Mouse (Mus musculus): Measurements from ENCODE around the gene Vmn2r57. TPM values are rescaled to one million over a fixed set of nuclear protein-coding genes. Genes with fewer than 3 reads are reported as not detected.
"Not testable (repeated sequence)": the region's sequence is repeated elsewhere in the genome, so short reads cannot be mapped to it uniquely, and the experiment has no call there.

Gene Vmn2r57
- polyA plus RNA-seq (2015; fragmentation: Nextera tagmentation; extraction: Ambion mirVana) = 0.16 and 0.23 TPM in 2 replicates

GRCm38 (mm10) chr7:41448596-41448995 lies at the start of gene Vmn2r57:
Vmn2r57 (minus strand) TSS chr7:41448696.
- H3K27me3 ChIP-seq; H3K4me2 ChIP-seq; H3K4me1 ChIP-seq; ATAC-seq; H3K4me3 ChIP-seq; H3K9me3 ChIP-seq (replicated peaks); H3K36me3 ChIP-seq (ENCODE audit: poor library complexity, severe bottlenecking); H3K9ac ChIP-seq; H3K27ac ChIP-seq: not testable (repeated sequence)
- 73% methylated on average over 1 of the region's 1 CpGs for WGBS

DNA sequence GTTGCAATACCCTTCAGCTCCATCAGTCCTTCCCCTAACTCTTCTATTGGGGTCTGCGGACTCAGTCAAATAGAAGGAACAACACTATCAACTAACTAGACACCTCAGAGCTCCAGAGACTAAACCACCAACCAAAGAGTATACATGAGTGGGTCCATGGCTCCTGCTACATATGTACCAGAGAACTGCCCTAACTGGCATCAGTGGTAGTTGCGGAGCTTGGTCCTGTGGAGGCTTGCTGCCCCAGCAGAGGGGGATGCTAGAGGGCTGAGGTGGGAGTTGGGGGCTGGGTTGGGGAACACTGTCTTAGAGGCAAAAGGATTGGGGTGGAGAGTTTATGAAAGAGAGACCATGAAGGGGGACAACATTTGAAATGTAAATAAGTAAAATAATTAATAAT lies 49.4 kb upstream of the Vmn2r57 start:
- no peaks in the 10 kb centered on the region for H3K4me1 ChIP-seq
- no peak overlapping the region for H3K27ac ChIP-seq
- no peaks in the 10 kb centered on the region for H3K27me3 ChIP-seq
- H3K9ac ChIP-seq = no peak overlapping the region
- no peak overlapping the region for H3K4me3 ChIP-seq
- ATAC-seq = no peak
- WGBS = 97% methylated on average over 2 of the region's 2 CpGs
- peaks cover 10% of the 10 kb centered on the region for H3K36me3 ChIP-seq (ENCODE audit: poor library complexity, severe bottlenecking)
- H3K9me3 ChIP-seq (replicated peaks) = peaks cover 16% of the 10 kb centered on the region
- H3K4me2 ChIP-seq = no peak overlapping the region

DNA sequence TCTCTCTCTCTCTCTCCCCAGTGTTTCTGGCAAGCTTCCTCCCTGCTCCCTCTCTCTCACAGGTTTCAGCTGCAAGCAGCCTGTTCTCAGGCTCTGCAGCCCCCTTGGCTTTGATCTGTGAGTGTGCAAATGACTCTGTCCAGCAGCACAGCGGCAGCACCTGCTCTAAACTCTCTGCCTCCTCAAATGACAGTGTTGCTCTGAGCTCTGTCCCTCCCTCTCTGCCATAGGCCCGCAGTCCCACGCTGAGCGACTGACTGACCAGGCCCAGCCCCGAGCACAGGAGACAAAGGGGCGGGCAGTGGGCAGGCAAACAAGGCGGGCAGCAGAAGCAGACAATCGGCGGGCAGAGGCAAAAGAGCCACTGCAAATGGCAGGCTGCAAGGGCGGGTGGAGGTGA lies 3.4 kb upstream of the Vmn2r57 start:
- no peak overlapping the region for H3K4me2 ChIP-seq
- peaks cover 12% of the 10 kb centered on the region for H3K9me3 ChIP-seq (replicated peaks)
- H3K4me1 ChIP-seq = no peaks in the 10 kb centered on the region
- no peak overlapping the region for H3K27ac ChIP-seq
- H3K4me3 ChIP-seq = no peak overlapping the region
- no peak for ATAC-seq
- H3K9ac ChIP-seq = no peak overlapping the region
- no peaks in the 10 kb centered on the region for H3K27me3 ChIP-seq
- H3K36me3 ChIP-seq (ENCODE audit: poor library complexity, severe bottlenecking) = no peaks in the 10 kb centered on the region
- 10% methylated on average over 10 of the region's 10 CpGs for WGBS

DNA sequence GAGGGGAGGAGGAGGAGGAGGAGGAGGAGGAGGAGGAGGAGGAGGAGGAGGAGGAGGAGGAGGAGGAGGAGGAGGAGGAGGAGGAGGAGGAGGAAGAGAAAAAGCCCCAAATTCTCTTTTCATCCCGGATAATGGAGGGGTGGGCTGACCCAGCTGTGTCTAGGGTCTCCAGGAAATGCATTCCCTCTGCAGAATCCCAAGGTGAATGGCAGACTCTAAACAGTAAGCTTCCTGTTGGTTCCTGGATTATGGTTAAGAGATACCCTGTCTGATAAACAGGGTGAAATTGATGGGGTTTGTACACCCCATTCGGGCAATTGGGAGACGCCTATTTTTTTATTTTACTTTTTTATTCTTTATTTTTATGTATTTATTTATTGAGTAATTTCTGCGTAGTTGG lies 54.4 kb downstream of the Vmn2r57 start:
- H3K9me3 ChIP-seq (replicated peaks) = no peaks in the 10 kb centered on the region
- 74% methylated on average over 4 of the region's 4 CpGs for WGBS
- no peaks in the 10 kb centered on the region for H3K27me3 ChIP-seq
- H3K36me3 ChIP-seq (ENCODE audit: poor library complexity, severe bottlenecking) = no peaks in the 10 kb centered on the region
- ATAC-seq = no peak
- no peak overlapping the region for H3K4me3 ChIP-seq
- H3K9ac ChIP-seq = no peak overlapping the region
- no peak overlapping the region for H3K27ac ChIP-seq
- no peaks in the 10 kb centered on the region for H3K4me1 ChIP-seq
- H3K4me2 ChIP-seq = peak overlapping the region; percentile 22; the same call in 1 of the 2 replicates

DNA sequence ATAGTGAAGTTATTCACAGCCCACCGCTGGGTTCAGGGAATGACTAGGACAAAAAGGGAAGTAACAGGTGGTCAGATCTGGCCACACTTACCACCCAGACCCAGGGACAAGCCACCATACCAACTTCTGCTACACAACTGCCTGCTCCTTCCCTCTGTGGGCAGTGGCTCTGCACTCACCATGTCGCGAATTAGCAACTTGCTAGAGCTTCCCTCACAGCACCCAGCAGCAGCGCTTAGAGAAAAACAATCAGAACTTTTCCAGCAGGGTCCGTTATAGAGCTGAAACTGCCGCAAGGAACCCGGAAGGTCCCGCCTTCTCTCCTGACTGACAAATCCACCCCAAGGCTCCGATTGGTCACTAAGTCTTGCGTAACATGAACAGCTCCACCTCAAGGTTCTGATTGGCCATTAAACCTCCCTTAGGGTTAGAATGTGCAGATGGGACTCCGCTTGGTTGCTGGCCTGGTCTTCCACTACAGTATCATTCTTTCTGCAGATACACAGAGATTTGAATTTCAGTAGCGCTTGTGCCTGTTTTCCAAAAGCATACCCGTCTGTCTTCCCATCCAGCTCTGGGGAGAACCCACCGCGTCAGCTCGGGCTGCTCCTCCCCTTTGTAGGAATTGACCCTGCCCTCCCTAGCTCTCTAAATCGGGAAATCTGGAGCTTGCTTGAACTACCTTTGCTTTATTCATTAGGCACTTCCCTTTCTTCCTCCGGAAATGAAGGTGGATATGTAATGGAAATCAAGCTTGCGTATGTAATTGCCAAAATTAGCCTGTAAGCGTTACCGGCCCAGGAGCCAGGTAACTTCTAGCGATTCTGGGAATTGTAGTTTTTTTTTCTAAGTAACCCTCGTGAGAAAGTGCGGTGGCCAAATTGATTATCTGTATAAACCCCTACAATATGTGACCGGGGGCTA lies 55.2 kb downstream of the Vmn2r57 start, which contains the start of gene AI987944:
AI987944 (minus strand) TSS at position 332 of the 924 bp plus-strand sequence.
- Histone ChIP-seq H3K9ac (peak within 1 kb of the TSS; percentile 52), H3K4me1 (no peaks in the 10 kb centered on the region), H3K4me3 (peak within 1 kb of the TSS; percentile 53), H3K27me3 (no peaks in the 10 kb centered on the region), H3K9me3 (replicated peaks) (no peaks in the 10 kb centered on the region), H3K36me3 (ENCODE audit: poor library complexity, severe bottlenecking) (no peaks in the 10 kb centered on the region), H3K27ac (peak within 1 kb of the TSS; percentile 73), H3K4me2 (peak within 1 kb of the TSS; percentile 62)
- peak; percentile 99 for ATAC-seq
- WGBS = under 1% methylated on average over 25 of the region's 25 CpGs

Other genes starting within 250 kb of the Vmn2r57 start
- 8.8 and 10.0 TPM in 2 replicates for gene AI987944, start 55.3 kb downstream of the Vmn2r57 start, polyA plus RNA-seq (2015; fragmentation: Nextera tagmentation; extraction: Ambion mirVana)
- gene Gm20449, start 50.7 kb upstream of the Vmn2r57 start, polyA plus RNA-seq (2015; fragmentation: Nextera tagmentation; extraction: Ambion mirVana) = 0.06 TPM in 1 of 2 replicates, not detected in the other
- gene AW146154, start 51.2 kb upstream of the Vmn2r57 start, polyA plus RNA-seq (2015; fragmentation: Nextera tagmentation; extraction: Ambion mirVana) = 6.5 and 6.9 TPM in 2 replicates
- not detected in 2 replicates for gene Gm6871, start 125.0 kb upstream of the Vmn2r57 start, polyA plus RNA-seq (2015; fragmentation: Nextera tagmentation; extraction: Ambion mirVana)
- gene 2610021A01Rik, start 150.5 kb upstream of the Vmn2r57 start, polyA plus RNA-seq (2015; fragmentation: Nextera tagmentation; extraction: Ambion mirVana) = 16.1 and 18.6 TPM in 2 replicates
- gene Zfp788, start 184.5 kb upstream of the Vmn2r57 start, polyA plus RNA-seq (2015; fragmentation: Nextera tagmentation; extraction: Ambion mirVana) = 20.3 and 20.6 TPM in 2 replicates